Mouse (Mus musculus) ES-E14 (cell line): Measurements from ENCODE around the gene Hnrnph1.

Source experiments
- CHD2 ChIP-seq: IDR thresholded peaks from 2 replicates; pipeline ENCODE4 v1.6.1; 2014; ENCODE audit warnings: mild to moderate bottlenecking, low read depth, low read length, inconsistent platforms
- HCFC1 ChIP-seq: IDR thresholded peaks from 2 replicates; pipeline ENCODE4 v1.6.1; 2012; ENCODE audit warnings: low read length, inconsistent platforms, borderline replicate concordance; ENCODE audit not compliant: insufficient read depth
- ZC3H11A ChIP-seq: IDR thresholded peaks from 2 replicates; pipeline ENCODE4 v1.6.1; 2012; ENCODE audit warnings: low read depth, mild to moderate bottlenecking, inconsistent platforms, low read length, borderline replicate concordance
- ZNF384 ChIP-seq: IDR thresholded peaks from 2 replicates; pipeline ENCODE4 v1.6.1; 2012; ENCODE audit warnings: low read depth, low read length, inconsistent platforms

GRCm38 (mm10) chr11:50374286-50375015 is 2.3 kb upstream of the Hnrnph1 start:
- no peak for TF ChIP-seq HCFC1
- TF ChIP-seq ZC3H11A: no peak
- no peak for TF ChIP-seq CHD2
- no peak for TF ChIP-seq ZNF384
